Mouse (Mus musculus): Measurements from ENCODE around the gene Prr5. TPM values are rescaled to one million over a fixed set of nuclear protein-coding genes. Genes with fewer than 3 reads are reported as not detected.

Gene Prr5
- polyA plus RNA-seq, 1 experiment from 2014 or later: 11.8 TPM

- ATAC-seq (replicated peaks; ENCODE audit: insufficient number of reproducible peaks, insufficient read depth, low FRiP score, low read depth): no peak
- H3K27me3 ChIP-seq: peaks cover 2% of the 10 kb centered on the region; the same call in 1 of the 2 replicates
- no peak overlapping the region for H3K4me2 ChIP-seq
- no peaks in the 10 kb centered on the region for H3K9me3 ChIP-seq (replicated peaks)
- WGBS: 77% methylated on average over 5 of the region's 5 CpGs
- H3K36me3 ChIP-seq: no peaks in the 10 kb centered on the region
- H3K4me3 ChIP-seq: no peak overlapping the region
- H3K4me1 ChIP-seq (replicated peaks): peaks cover 28% of the 10 kb centered on the region
- H3K27ac ChIP-seq: no peak overlapping the region
- no peak overlapping the region for H3K9ac ChIP-seq
Observed at GRCm38 (mm10) chr15:84658655-84659054, 10.8 kb upstream of the Prr5 start.

GRCm38 (mm10) chr15:84659856-84660255 lies 9.6 kb upstream of the Prr5 start:
- WGBS: 78% methylated on average over 5 of the region's 5 CpGs
- H3K4me3 ChIP-seq: no peak overlapping the region
- H3K9ac ChIP-seq: no peak overlapping the region
- no peaks in the 10 kb centered on the region for H3K9me3 ChIP-seq (replicated peaks)
- no peak for ATAC-seq (replicated peaks; ENCODE audit: insufficient number of reproducible peaks, insufficient read depth, low FRiP score, low read depth)
- peaks cover 20% of the 10 kb centered on the region for H3K4me1 ChIP-seq (replicated peaks)
- H3K4me2 ChIP-seq: no peak overlapping the region
- no peak overlapping the region for H3K27ac ChIP-seq
- no peaks in the 10 kb centered on the region for H3K36me3 ChIP-seq
- peaks cover 11% of the 10 kb centered on the region; the same call in 1 of the 2 replicates for H3K27me3 ChIP-seq

- ATAC-seq (replicated peaks; ENCODE audit: insufficient number of reproducible peaks, insufficient read depth, low FRiP score, low read depth): no peak
- Histone ChIP-seq H3K4me2 (no peak overlapping the region), H3K36me3 (no peaks in the 10 kb centered on the region), H3K4me1 (replicated peaks) (peaks cover 22% of the 10 kb centered on the region), H3K9me3 (replicated peaks) (no peaks in the 10 kb centered on the region), H3K27me3 (peaks cover 11% of the 10 kb centered on the region; the same call in 1 of the 2 replicates), H3K27ac (no peak overlapping the region), H3K9ac (no peak overlapping the region), H3K4me3 (no peak overlapping the region)
- 85% methylated on average over 5 of the region's 5 CpGs for WGBS
Observed at GRCm38 (mm10) chr15:84661274-84661673, 8.1 kb upstream of the Prr5 start.

- peak overlapping the region; percentile 57 for H3K4me3 ChIP-seq
- no peaks in the 10 kb centered on the region for H3K36me3 ChIP-seq
- peak; percentile 78 for ATAC-seq (replicated peaks; ENCODE audit: insufficient number of reproducible peaks, insufficient read depth, low FRiP score, low read depth)
- WGBS: under 1% methylated on average over 56 of the region's 56 CpGs
- H3K27me3 ChIP-seq: peaks cover 11% of the 10 kb centered on the region; the same call in 1 of the 2 replicates
- no peaks in the 10 kb centered on the region for H3K9me3 ChIP-seq (replicated peaks)
- peaks cover 22% of the 10 kb centered on the region for H3K4me1 ChIP-seq (replicated peaks)
- H3K4me2 ChIP-seq: peak overlapping the region; percentile 88
- peak overlapping the region; percentile 49 for H3K9ac ChIP-seq
- H3K27ac ChIP-seq: no peak overlapping the region
Observed at GRCm38 (mm10) chr15:84662952-84663684, 6.3 kb upstream of the Prr5 start.

- H3K9ac ChIP-seq: peak overlapping the region; percentile 49
- peak overlapping the region; percentile 88 for H3K4me2 ChIP-seq
- no peaks in the 10 kb centered on the region for H3K36me3 ChIP-seq
- H3K4me1 ChIP-seq (replicated peaks): peaks cover 23% of the 10 kb centered on the region
- no peaks in the 10 kb centered on the region for H3K9me3 ChIP-seq (replicated peaks)
- 71% methylated on average over 10 of the region's 10 CpGs for WGBS
- H3K4me3 ChIP-seq: peak overlapping the region; percentile 57
- no peak overlapping the region for H3K27ac ChIP-seq
- ATAC-seq (replicated peaks; ENCODE audit: insufficient number of reproducible peaks, insufficient read depth, low FRiP score, low read depth): no peak
- peaks cover 11% of the 10 kb centered on the region; the same call in 1 of the 2 replicates for H3K27me3 ChIP-seq
Observed at GRCm38 (mm10) chr15:84663685-84664060, 5.7 kb upstream of the Prr5 start.

- peaks cover 11% of the 10 kb centered on the region; the same call in 1 of the 2 replicates for H3K27me3 ChIP-seq
- 59% methylated on average over 16 of the region's 16 CpGs for WGBS
- no peak overlapping the region for H3K4me2 ChIP-seq
- H3K9ac ChIP-seq: no peak overlapping the region
- H3K27ac ChIP-seq: no peak overlapping the region
- H3K36me3 ChIP-seq: no peaks in the 10 kb centered on the region
- H3K4me3 ChIP-seq: no peak overlapping the region
- no peaks in the 10 kb centered on the region for H3K9me3 ChIP-seq (replicated peaks)
- H3K4me1 ChIP-seq (replicated peaks): peaks cover 32% of the 10 kb centered on the region
- no peak for ATAC-seq (replicated peaks; ENCODE audit: insufficient number of reproducible peaks, insufficient read depth, low FRiP score, low read depth)
Observed at GRCm38 (mm10) chr15:84664542-84665460, 4.6 kb upstream of the Prr5 start.

GRCm38 (mm10) chr15:84665662-84666061 lies 3.8 kb upstream of the Prr5 start:
- Histone ChIP-seq H3K9me3 (replicated peaks) (no peaks in the 10 kb centered on the region), H3K9ac (no peak overlapping the region), H3K4me3 (no peak overlapping the region), H3K4me1 (replicated peaks) (peaks cover 32% of the 10 kb centered on the region), H3K27ac (no peak overlapping the region), H3K27me3 (peaks cover 11% of the 10 kb centered on the region; the same call in 1 of the 2 replicates), H3K4me2 (no peak overlapping the region), H3K36me3 (no peaks in the 10 kb centered on the region)
- ATAC-seq (replicated peaks; ENCODE audit: insufficient number of reproducible peaks, insufficient read depth, low FRiP score, low read depth): no peak
- WGBS: 52% methylated on average over 9 of the region's 9 CpGs

GRCm38 (mm10) chr15:84666065-84666464 lies 3.4 kb upstream of the Prr5 start:
- no peak for ATAC-seq (replicated peaks; ENCODE audit: insufficient number of reproducible peaks, insufficient read depth, low FRiP score, low read depth)
- WGBS: 38% methylated on average over 4 of the region's 4 CpGs

GRCm38 (mm10) chr15:84667601-84668000 lies 1.8 kb upstream of the Prr5 start:
- 65% methylated on average over 6 of the region's 6 CpGs for WGBS
- Histone ChIP-seq H3K36me3 (no peaks in the 10 kb centered on the region), H3K4me2 (no peak overlapping the region), H3K4me1 (replicated peaks) (peaks cover 40% of the 10 kb centered on the region), H3K9ac (no peak overlapping the region), H3K27ac (no peak overlapping the region), H3K4me3 (no peak overlapping the region), H3K9me3 (replicated peaks) (no peaks in the 10 kb centered on the region), H3K27me3 (peaks cover 11% of the 10 kb centered on the region; the same call in 1 of the 2 replicates)
- no peak for ATAC-seq (replicated peaks; ENCODE audit: insufficient number of reproducible peaks, insufficient read depth, low FRiP score, low read depth)

More at GRCm38 (mm10) chr15:84666065-84666464, 3.4 kb upstream of the Prr5 start:
- H3K36me3 ChIP-seq: no peaks in the 10 kb centered on the region
- no peak overlapping the region for H3K4me2 ChIP-seq
- H3K4me1 ChIP-seq (replicated peaks): peaks cover 32% of the 10 kb centered on the region
- no peak overlapping the region for H3K9ac ChIP-seq
- H3K27ac ChIP-seq: no peak overlapping the region
- peaks cover 11% of the 10 kb centered on the region; the same call in 1 of the 2 replicates for H3K27me3 ChIP-seq
- no peak overlapping the region for H3K4me3 ChIP-seq
- no peaks in the 10 kb centered on the region for H3K9me3 ChIP-seq (replicated peaks)

GRCm38 (mm10) chr15:84669771-84670656 lies 594 bp downstream of the Prr5 start:
- 81% methylated on average over 23 of the region's 23 CpGs for WGBS
- Histone ChIP-seq H3K27me3 (no peaks in the 10 kb centered on the region), H3K9me3 (replicated peaks) (no peaks in the 10 kb centered on the region), H3K4me2 (no peak overlapping the region), H3K4me1 (replicated peaks) (peaks cover 31% of the 10 kb centered on the region), H3K4me3 (no peak overlapping the region), H3K9ac (no peak overlapping the region), H3K27ac (no peak overlapping the region), H3K36me3 (no peaks in the 10 kb centered on the region)
- no peak for ATAC-seq (replicated peaks; ENCODE audit: insufficient number of reproducible peaks, insufficient read depth, low FRiP score, low read depth)
